Mouse (Mus musculus): ENCODE data around the gene Nms. TPM values are rescaled to one million over a fixed set of nuclear protein-coding genes. Genes with fewer than 3 reads are reported as not detected.

Nms gene
- polyA plus RNA-seq, 1 experiment from 2014 or later = not detected

DNA sequence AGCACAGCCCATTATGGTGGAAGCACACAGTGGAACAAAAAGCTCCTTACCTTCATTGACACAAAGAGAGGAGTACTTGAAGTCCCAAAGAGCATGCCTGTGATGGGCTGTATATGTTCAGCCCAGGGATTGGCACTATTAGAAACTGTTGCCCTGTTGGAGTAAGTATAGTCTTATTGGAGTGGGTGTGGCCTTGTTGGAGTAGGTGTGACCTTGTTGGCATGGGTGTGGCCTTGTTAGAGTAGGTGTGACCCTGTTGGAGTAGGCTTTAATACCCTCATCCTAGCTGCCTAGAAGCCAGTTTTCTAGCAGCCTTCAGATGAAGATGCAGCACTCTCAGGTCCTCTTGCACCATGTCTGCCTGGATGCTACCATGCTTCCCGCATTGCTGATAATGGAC lies 30.2 kb downstream of the Nms start:
- WGBS = 96% methylated on average over 1 of the region's 1 CpGs
- Histone ChIP-seq H3K4me2 (replicated peaks; ENCODE audit: low read depth, low read length) (no peak overlapping the region), H3K27ac (ENCODE audit: low read length) (no peak overlapping the region), H3K4me3 (ENCODE audit: low read depth, low read length) (no peak overlapping the region), H3K9ac (replicated peaks; ENCODE audit: low read depth) (no peak overlapping the region), H3K9me3 (ENCODE audit: low read length) (no peaks in the 10 kb centered on the region), H3K4me1 (ENCODE audit: insufficient read depth, low read depth, low read length) (no peaks in the 10 kb centered on the region), H3K27me3 (replicated peaks; ENCODE audit: insufficient read depth, low read length) (no peaks in the 10 kb centered on the region), H3K36me3 (ENCODE audit: insufficient read depth, low read length) (no peaks in the 10 kb centered on the region)
- ATAC-seq (no peak), DNase-seq (ENCODE audit: low spot score) (no peak)
- no peak for TF ChIP-seq CTCF (IDR thresholded peaks at IDR 0.05)
- TF ChIP-seq EP300 (IDR thresholded peaks at IDR 0.05) = no peak

DNA sequence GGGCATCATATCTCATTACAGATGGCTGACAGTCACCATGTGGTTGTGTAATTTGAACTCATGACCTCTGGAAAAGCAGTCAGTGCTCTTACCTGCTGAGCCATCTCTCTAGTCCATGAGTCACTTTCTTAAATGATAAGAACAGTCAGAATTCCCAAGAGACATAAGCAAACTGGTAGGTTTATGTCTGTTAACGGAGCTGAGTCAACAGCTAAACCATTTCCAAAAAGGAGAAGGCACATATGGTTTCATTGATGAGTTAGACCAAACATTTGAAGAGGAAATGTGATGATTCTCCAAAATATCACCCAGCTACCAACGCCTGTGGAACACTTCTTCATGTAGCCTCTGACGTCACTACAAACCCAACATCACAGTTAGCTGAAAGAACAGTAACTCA lies 32.8 kb downstream of the Nms start:
- 66% methylated on average over 3 of the region's 3 CpGs for WGBS
- no peak overlapping the region for H3K27ac ChIP-seq (ENCODE audit: low read length)
- no peak for ATAC-seq
- H3K4me1 ChIP-seq (ENCODE audit: insufficient read depth, low read depth, low read length) = no peaks in the 10 kb centered on the region
- no peaks in the 10 kb centered on the region for H3K9me3 ChIP-seq (ENCODE audit: low read length)
- no peak overlapping the region for H3K9ac ChIP-seq (replicated peaks; ENCODE audit: low read depth)
- H3K36me3 ChIP-seq (ENCODE audit: insufficient read depth, low read length) = no peaks in the 10 kb centered on the region
- no peaks in the 10 kb centered on the region for H3K27me3 ChIP-seq (replicated peaks; ENCODE audit: insufficient read depth, low read length)
- TF ChIP-seq CTCF (IDR thresholded peaks at IDR 0.05) = no peak
- no peak for TF ChIP-seq EP300 (IDR thresholded peaks at IDR 0.05)
- H3K4me2 ChIP-seq (replicated peaks; ENCODE audit: low read depth, low read length) = no peak overlapping the region
- no peak for DNase-seq (ENCODE audit: low spot score)
- no peak overlapping the region for H3K4me3 ChIP-seq (ENCODE audit: low read depth, low read length)

DNA sequence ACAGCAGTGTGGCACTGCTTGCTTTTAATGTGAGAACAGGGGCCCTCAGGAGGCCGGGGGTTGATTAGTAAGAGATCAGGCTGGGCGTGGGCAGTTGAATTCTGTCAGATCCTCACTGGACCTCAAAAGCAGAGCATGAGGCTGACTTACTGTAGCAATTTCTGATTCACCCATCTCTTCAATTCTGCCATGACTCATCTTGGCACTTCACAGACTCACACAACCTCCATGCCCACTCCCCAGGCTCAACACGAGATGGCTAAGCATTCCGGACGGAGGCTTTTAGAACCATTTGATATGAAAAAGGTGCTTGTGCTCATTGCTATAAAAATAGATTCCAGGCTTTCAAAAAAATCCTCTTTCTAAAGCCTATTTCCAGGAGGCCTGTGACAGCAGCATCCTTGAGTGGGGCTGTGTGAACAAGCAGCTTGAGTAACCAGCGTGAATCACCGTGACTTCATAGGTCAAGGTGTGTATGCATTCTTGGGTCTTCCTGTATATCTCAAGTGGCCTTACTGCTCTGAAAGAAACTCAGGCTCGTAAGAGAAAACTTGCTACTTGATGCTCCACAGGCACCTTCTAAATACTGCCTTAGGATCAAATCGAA lies 34.1 kb downstream of the Nms start:
- H3K9ac ChIP-seq (replicated peaks; ENCODE audit: low read depth) = no peak overlapping the region
- no peak overlapping the region for H3K4me3 ChIP-seq (ENCODE audit: low read depth, low read length)
- H3K27ac ChIP-seq (ENCODE audit: low read length) = no peak overlapping the region
- H3K36me3 ChIP-seq (ENCODE audit: insufficient read depth, low read length) = no peaks in the 10 kb centered on the region
- H3K4me2 ChIP-seq (replicated peaks; ENCODE audit: low read depth, low read length) = no peak overlapping the region
- ATAC-seq = no peak
- no peaks in the 10 kb centered on the region for H3K27me3 ChIP-seq (replicated peaks; ENCODE audit: insufficient read depth, low read length)
- no peak for DNase-seq (ENCODE audit: low spot score)
- WGBS = 69% methylated on average over 9 of the region's 9 CpGs
- TF ChIP-seq CTCF (IDR thresholded peaks at IDR 0.05) (no peak), EP300 (IDR thresholded peaks at IDR 0.05) (no peak)
- H3K4me1 ChIP-seq (ENCODE audit: insufficient read depth, low read depth, low read length) = no peaks in the 10 kb centered on the region
- no peaks in the 10 kb centered on the region for H3K9me3 ChIP-seq (ENCODE audit: low read length)

DNA sequence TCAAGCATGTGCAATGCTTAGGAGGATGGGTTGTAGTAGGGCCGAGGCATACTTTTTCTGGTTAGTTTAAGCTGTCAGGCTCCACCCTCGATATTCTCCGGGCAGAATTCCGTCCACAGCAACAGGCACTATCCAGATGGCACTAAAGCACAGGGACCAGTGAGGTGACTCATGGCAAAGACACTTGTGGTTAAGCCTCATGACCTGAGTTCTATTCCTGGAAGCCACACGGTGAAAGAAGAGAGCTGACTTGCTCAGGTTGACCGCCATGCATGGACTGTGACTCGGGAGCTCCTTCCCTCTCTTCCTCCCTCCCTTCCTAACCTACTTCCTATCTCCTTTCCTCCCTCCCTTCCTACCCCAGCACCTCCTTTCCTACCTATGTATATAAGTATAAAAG lies 41.0 kb downstream of the Nms start:
- TF ChIP-seq CTCF (IDR thresholded peaks at IDR 0.05) (no peak), EP300 (IDR thresholded peaks at IDR 0.05) (no peak)
- Histone ChIP-seq H3K4me1 (ENCODE audit: insufficient read depth, low read depth, low read length) (no peaks in the 10 kb centered on the region), H3K9ac (replicated peaks; ENCODE audit: low read depth) (no peak overlapping the region), H3K4me2 (replicated peaks; ENCODE audit: low read depth, low read length) (no peak overlapping the region), H3K36me3 (ENCODE audit: insufficient read depth, low read length) (no peaks in the 10 kb centered on the region), H3K4me3 (ENCODE audit: low read depth, low read length) (no peak overlapping the region), H3K27me3 (replicated peaks; ENCODE audit: insufficient read depth, low read length) (no peaks in the 10 kb centered on the region), H3K27ac (ENCODE audit: low read length) (no peak overlapping the region), H3K9me3 (ENCODE audit: low read length) (no peaks in the 10 kb centered on the region)
- WGBS = 70% methylated on average over 7 of the region's 7 CpGs
- ATAC-seq = no peak
- DNase-seq (ENCODE audit: low spot score) = no peak

DNA sequence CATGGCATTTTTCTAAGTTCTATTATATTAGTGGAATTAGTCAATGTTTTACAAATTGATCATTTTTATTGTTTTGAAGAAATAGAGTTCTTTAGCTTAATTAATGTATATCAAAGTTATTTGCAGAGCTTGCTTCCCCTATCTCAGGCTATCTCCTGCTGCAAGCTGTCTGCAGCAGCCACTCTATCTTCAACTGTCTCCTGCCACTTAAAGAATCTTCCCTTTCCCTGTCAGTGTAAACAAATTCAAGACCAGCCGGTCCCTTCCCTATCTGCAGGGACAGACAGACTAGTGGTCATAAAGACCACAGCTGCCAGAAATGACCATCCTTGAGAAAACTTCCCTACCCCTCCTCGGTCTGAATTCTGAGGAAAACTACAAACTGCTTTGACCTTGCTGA lies 44.9 kb downstream of the Nms start:
- H3K4me2 ChIP-seq (replicated peaks; ENCODE audit: low read depth, low read length) = no peak overlapping the region
- no peaks in the 10 kb centered on the region for H3K36me3 ChIP-seq (ENCODE audit: insufficient read depth, low read length)
- ATAC-seq (no peak), DNase-seq (ENCODE audit: low spot score) (no peak)
- no peaks in the 10 kb centered on the region for H3K27me3 ChIP-seq (replicated peaks; ENCODE audit: insufficient read depth, low read length)
- no peak overlapping the region for H3K27ac ChIP-seq (ENCODE audit: low read length)
- 20% methylated on average over 2 of the region's 2 CpGs for WGBS
- H3K9ac ChIP-seq (replicated peaks; ENCODE audit: low read depth) = no peak overlapping the region
- peaks cover 3% of the 10 kb centered on the region; the same call in 1 of the 2 replicates for H3K4me1 ChIP-seq (ENCODE audit: insufficient read depth, low read depth, low read length)
- H3K4me3 ChIP-seq (ENCODE audit: low read depth, low read length) = no peak overlapping the region
- TF ChIP-seq EP300 (IDR thresholded peaks at IDR 0.05) (no peak), CTCF (IDR thresholded peaks at IDR 0.05) (no peak)
- H3K9me3 ChIP-seq (ENCODE audit: low read length) = no peaks in the 10 kb centered on the region

DNA sequence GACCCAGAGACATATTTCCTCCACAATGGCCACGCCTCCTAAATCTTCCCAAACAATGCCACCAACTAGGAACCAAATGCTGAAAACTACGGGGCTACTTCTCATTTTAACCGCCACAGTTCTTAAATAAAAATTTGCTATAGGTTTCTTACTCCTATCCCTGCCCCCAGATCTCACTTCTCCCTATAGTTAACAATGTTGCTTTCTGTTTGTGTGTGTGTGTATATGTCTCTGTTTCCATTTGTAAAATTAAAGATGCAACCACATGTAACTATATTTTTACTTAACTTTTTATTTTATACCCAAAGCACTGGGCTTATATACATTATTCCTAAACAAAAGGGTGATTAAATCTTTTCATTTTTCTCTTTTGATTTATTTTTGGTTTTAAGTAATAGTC lies 46.4 kb downstream of the Nms start, which contains the start of gene Pdcl3:
Gene Pdcl3, plus strand, starts transcription at position 301 of the 400 bp plus-strand sequence.
- no peak for DNase-seq (ENCODE audit: low spot score)
- Histone ChIP-seq H3K36me3 (ENCODE audit: insufficient read depth, low read length) (no peaks in the 10 kb centered on the region), H3K27ac (ENCODE audit: low read length) (no peak within 1 kb of the TSS), H3K4me3 (ENCODE audit: low read depth, low read length) (no peak within 1 kb of the TSS), H3K27me3 (replicated peaks; ENCODE audit: insufficient read depth, low read length) (no peaks in the 10 kb centered on the region), H3K4me1 (ENCODE audit: insufficient read depth, low read depth, low read length) (peaks cover 3% of the 10 kb centered on the region; the same call in 1 of the 2 replicates), H3K9me3 (ENCODE audit: low read length) (no peaks in the 10 kb centered on the region), H3K9ac (replicated peaks; ENCODE audit: low read depth) (no peak within 1 kb of the TSS), H3K4me2 (replicated peaks; ENCODE audit: low read depth, low read length) (no peak within 1 kb of the TSS)
- ATAC-seq = no peak
- WGBS = 83% methylated on average over 3 of the region's 3 CpGs
- TF ChIP-seq CTCF (IDR thresholded peaks at IDR 0.05) = no peak
- TF ChIP-seq EP300 (IDR thresholded peaks at IDR 0.05) = no peak
